Mouse (Mus musculus) hindbrain, embryonic 10.5 days (tissue): ENCODE results near the gene Anp32a. TPM values are rescaled to one million over a fixed set of nuclear protein-coding genes. Genes with fewer than 3 reads are reported as not detected.

Experiments
- DNase-seq: peaks from one replicate; pipeline ENCODE4 v3.0.0-alpha.2; 2017; ENCODE audit warnings: low spot score
- H3K27ac ChIP-seq: fragments of 300-500 bp; sonication (generic); 2 replicates; pipeline ENCODE4 v1.5.1; 2016; ENCODE audit warnings: mild to moderate bottlenecking, moderate library complexity
- H3K27me3 ChIP-seq: fragments of 300-500 bp; sonication (generic); 2 replicates; pipeline ENCODE4 v1.6.1; 2016; ENCODE audit warnings: mild to moderate bottlenecking; ENCODE audit not compliant: poor library complexity, insufficient read depth, severe bottlenecking
- H3K36me3 ChIP-seq: fragments of 300-500 bp; sonication (generic); 2 replicates; pipeline ENCODE4 v1.6.1; 2016; ENCODE audit warnings: mild to moderate bottlenecking, moderate library complexity
- H3K4me1 ChIP-seq: fragments of 300-500 bp; sonication (generic); replicated peaks from 2 replicates; pipeline ENCODE4 v1.6.1; 2016; ENCODE audit warnings: mild to moderate bottlenecking
- H3K4me3 ChIP-seq: fragments of 300-500 bp; sonication (generic); 2 replicates; pipeline ENCODE4 v1.5.1; 2016; ENCODE audit warnings: mild to moderate bottlenecking, moderate library complexity
- H3K9me3 ChIP-seq: fragments of 300-500 bp; sonication (generic); 2 replicates; pipeline ENCODE4 v1.6.1; 2016; ENCODE audit warnings: mild to moderate bottlenecking, moderate library complexity
- WGBS: fragments of 180-500 bp; shearing (Covaris S2); methylation state at CpG from one replicate; pipeline ENCODE4 v1.1.7; 2016; 5-methylcytosine and 5-hydroxymethylcytosine counted together
- polyA plus RNA-seq: library from polyadenylated mRNA; unstranded; fragments of >200 nt; fragmentation: Nextera tagmentation; extraction: Ambion mirVana; gene quantifications from 2 replicates; pipeline ENCODE4 v1.2.1, GENCODE M21; 2016

The Anp32a gene
- polyA plus RNA-seq, 1 experiment from 2014 or later: 211 TPM

DNA sequence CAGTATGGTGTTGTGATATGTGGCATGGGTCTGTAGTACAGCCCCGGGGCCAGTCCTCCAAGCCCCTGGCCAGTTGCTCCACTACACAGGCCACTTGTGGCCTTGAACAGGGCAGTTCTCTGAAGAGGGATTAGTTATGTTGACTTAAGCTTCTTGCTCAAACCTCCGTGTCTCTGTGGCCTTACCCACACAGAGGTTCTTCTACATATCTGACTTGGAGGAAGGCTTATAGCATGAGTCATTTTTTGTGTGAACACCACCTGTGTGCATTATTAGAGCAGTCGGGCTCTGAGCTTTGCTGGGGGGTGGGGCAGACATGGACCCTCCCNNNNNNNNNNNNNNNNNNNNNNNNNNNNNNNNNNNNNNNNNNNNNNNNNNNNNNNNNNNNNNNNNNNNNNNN lies 33.2 kb downstream of the Anp32a start:
- DNase-seq: no peak
- Histone ChIP-seq H3K27ac (no peak overlapping the region), H3K27me3 (no peaks in the 10 kb centered on the region), H3K9me3 (no peaks in the 10 kb centered on the region), H3K4me1 (peaks cover 43% of the 10 kb centered on the region), H3K36me3 (peaks cover 93% of the 10 kb centered on the region), H3K4me3 (no peak overlapping the region)
- WGBS: 82% methylated on average over 3 of the region's 3 CpGs

- no peaks in the 10 kb centered on the region for H3K9me3 ChIP-seq
- no peak overlapping the region for H3K27ac ChIP-seq
- H3K27me3 ChIP-seq: no peaks in the 10 kb centered on the region
- DNase-seq: no peak
- H3K4me3 ChIP-seq: no peak overlapping the region
- 97% methylated on average over 10 of the region's 10 CpGs for WGBS
- H3K36me3 ChIP-seq: peaks cover 80% of the 10 kb centered on the region
- peaks cover 22% of the 10 kb centered on the region for H3K4me1 ChIP-seq
Measured at GRCm38 (mm10) chr9:62377897-62378296, 36.8 kb downstream of the Anp32a start.

- H3K27me3 ChIP-seq: no peaks in the 10 kb centered on the region
- no peak overlapping the region for H3K27ac ChIP-seq
- H3K4me3 ChIP-seq: no peak overlapping the region
- H3K36me3 ChIP-seq: peaks cover 56% of the 10 kb centered on the region
- WGBS: 47% methylated on average over 5 of the region's 5 CpGs
- no peak for DNase-seq
- H3K4me1 ChIP-seq: peaks cover 13% of the 10 kb centered on the region; the same call in 1 of the 2 replicates
- H3K9me3 ChIP-seq: no peaks in the 10 kb centered on the region
Measured at GRCm38 (mm10) chr9:62380351-62380750, 39.3 kb downstream of the Anp32a start.

DNA sequence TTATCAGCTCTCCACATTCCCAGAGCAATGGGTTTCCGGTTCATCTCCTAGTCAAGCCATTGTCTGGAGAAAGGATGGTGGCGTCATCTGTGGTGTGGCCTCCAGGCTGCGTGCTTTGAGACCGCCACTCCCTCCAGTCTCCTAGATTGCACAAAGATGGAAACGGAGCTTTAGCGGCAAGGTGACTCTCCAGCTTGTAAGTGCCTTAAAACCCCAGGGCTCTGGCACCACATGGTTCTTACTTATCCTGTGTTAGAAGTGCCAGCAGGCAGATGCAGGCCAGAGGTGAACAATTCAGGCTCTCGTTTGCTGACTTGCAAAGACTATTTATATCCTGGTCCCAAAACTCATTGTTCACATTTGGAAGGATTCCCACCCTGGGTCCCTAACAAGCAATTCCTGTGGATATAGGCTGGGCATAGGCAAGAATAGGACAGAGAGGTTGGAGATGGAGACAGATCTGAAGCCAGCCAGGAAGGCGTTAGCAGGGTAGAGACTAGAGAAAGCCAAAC lies 40.4 kb downstream of the Anp32a start:
- 75% methylated on average over 8 of the region's 8 CpGs for WGBS
- Histone ChIP-seq H3K9me3 (no peaks in the 10 kb centered on the region), H3K27ac (no peak overlapping the region), H3K36me3 (peaks cover 45% of the 10 kb centered on the region), H3K4me3 (no peak overlapping the region), H3K27me3 (no peaks in the 10 kb centered on the region), H3K4me1 (peaks cover 19% of the 10 kb centered on the region; the same call in 1 of the 2 replicates)
- DNase-seq: no peak

GRCm38 (mm10) chr9:62382519-62383084 lies 41.5 kb downstream of the Anp32a start:
- H3K27me3 ChIP-seq: no peaks in the 10 kb centered on the region
- H3K4me3 ChIP-seq: no peak overlapping the region
- no peak for DNase-seq
- peaks cover 33% of the 10 kb centered on the region for H3K36me3 ChIP-seq
- H3K9me3 ChIP-seq: no peaks in the 10 kb centered on the region
- H3K4me1 ChIP-seq: peaks cover 19% of the 10 kb centered on the region; the same call in 1 of the 2 replicates
- H3K27ac ChIP-seq: no peak overlapping the region
- WGBS: 83% methylated on average over 10 of the region's 10 CpGs

DNA sequence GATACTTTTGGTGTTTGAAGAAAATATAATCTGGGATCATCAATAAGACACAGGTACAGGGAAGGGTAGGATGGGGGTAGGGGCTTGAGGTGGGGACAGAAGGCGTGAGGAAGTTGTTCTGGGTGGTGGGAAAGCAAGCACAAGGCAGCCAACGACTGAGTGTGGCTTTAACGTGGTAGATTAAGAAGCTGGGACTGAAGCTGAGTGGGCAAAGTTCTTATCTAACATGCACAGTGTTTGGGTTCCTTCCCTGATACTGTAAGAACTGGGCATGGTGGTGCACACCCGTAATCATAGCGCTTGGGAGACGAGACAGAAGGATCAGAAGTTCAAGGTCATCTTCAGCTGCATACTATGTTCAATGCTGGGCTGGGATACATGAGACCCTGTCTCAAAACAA lies 44.0 kb downstream of the Anp32a start:
- no peak overlapping the region for H3K4me3 ChIP-seq
- WGBS: 87% methylated on average over 6 of the region's 6 CpGs
- H3K27ac ChIP-seq: no peak overlapping the region
- peaks cover 11% of the 10 kb centered on the region for H3K36me3 ChIP-seq
- H3K9me3 ChIP-seq: no peaks in the 10 kb centered on the region
- peaks cover 16% of the 10 kb centered on the region; the same call in 1 of the 2 replicates for H3K4me1 ChIP-seq
- H3K27me3 ChIP-seq: no peaks in the 10 kb centered on the region
- no peak for DNase-seq

- H3K4me3 ChIP-seq: no peak overlapping the region
- H3K9me3 ChIP-seq: no peaks in the 10 kb centered on the region
- H3K27me3 ChIP-seq: no peaks in the 10 kb centered on the region
- no peak for DNase-seq
- peaks cover 3% of the 10 kb centered on the region for H3K36me3 ChIP-seq
- WGBS: 87% methylated on average over 4 of the region's 4 CpGs
- H3K27ac ChIP-seq: no peak overlapping the region
- H3K4me1 ChIP-seq: peaks cover 8% of the 10 kb centered on the region; the same call in 1 of the 2 replicates
Measured at GRCm38 (mm10) chr9:62385727-62386518, 44.8 kb downstream of the Anp32a start.

GRCm38 (mm10) chr9:62389735-62390134 lies 48.6 kb downstream of the Anp32a start:
- no peak overlapping the region for H3K27ac ChIP-seq
- no peaks in the 10 kb centered on the region for H3K27me3 ChIP-seq
- no peak for DNase-seq
- H3K36me3 ChIP-seq: no peaks in the 10 kb centered on the region
- 77% methylated on average over 9 of the region's 9 CpGs for WGBS
- no peaks in the 10 kb centered on the region for H3K9me3 ChIP-seq
- H3K4me1 ChIP-seq: peaks cover 6% of the 10 kb centered on the region; the same call in 1 of the 2 replicates
- H3K4me3 ChIP-seq: no peak overlapping the region

DNA sequence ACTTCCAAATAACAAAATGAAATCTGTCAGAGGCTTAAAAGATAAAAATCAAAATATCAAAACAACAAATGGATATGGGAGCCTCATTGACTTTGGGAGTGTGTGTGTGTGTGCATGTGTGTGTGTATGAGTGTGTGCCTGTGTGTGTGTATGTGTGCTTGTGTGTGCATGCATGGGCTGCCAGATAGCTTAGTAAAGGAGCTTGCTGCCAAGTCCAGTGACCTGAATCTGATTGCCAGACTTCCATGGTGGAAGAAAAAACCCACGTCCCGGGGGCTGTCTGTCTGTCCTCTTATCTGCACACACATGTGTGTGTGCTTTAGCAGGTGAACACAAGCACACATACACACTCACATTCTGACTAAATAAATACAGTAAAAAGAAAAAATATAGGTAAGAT lies 52.4 kb downstream of the Anp32a start:
- H3K27me3 ChIP-seq: no peaks in the 10 kb centered on the region
- 78% methylated on average over 2 of the region's 2 CpGs for WGBS

DNA sequence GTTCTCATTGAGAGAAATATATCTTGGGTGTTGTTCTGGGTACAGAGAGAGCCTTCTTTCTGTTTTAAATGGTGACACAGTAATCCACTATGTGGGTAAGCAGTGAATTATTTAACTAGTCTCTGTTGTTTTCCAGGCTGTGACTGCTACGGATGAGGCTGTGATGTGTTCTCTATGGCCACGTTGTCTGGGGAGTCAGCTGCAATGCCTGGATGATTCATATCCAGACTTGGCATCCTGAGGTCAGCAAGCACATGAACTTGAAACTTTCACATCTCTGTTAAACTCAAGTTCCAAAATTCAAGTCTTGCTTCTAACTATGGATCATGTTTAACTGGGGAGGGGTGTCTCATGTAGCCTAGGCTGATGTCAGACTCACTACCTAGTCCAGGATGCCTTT lies 53.1 kb downstream of the Anp32a start:
- Histone ChIP-seq H3K9me3 (no peaks in the 10 kb centered on the region), H3K27ac (no peak overlapping the region)
- 84% methylated on average over 2 of the region's 2 CpGs for WGBS

More for the DNA sequence above, 52.4 kb downstream of the Anp32a start:
- H3K9me3 ChIP-seq: no peaks in the 10 kb centered on the region
- H3K27ac ChIP-seq: no peak overlapping the region
- no peak overlapping the region for H3K4me3 ChIP-seq
- DNase-seq: no peak
- no peaks in the 10 kb centered on the region for H3K36me3 ChIP-seq
- H3K4me1 ChIP-seq: no peaks in the 10 kb centered on the region

DNA sequence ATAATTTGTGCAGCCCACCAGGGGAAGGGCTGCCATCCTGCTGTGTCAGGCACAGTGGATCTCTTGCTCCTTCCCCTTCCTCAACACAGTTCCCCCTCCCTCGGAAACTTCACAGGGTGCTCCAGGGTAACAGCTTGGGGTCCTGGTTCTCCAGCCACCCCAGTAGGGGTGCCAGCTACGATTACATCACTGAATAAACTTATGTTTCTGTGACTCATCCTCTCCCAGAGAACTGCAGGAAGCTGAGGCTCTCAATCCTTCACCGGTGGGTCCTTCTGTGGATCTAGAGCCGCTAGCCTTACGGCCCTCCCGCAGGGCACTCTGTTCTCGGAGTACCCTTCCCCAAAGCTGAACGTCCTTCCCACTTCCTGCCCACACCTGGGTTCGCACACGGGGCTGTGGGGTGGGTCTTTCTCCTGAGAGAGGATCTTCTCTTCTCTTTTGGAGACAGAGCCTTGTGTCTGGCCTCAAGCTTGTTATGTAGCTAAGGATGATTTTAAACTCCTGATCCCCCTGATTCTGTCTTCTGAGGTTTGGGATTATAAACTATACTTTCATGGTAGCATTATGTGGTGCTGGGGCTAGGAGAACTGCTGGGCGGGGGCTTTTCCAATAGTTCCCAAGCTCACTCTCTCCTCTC lies 59.6 kb downstream of the Anp32a start:
- WGBS: 69% methylated on average over 11 of the region's 11 CpGs
- Histone ChIP-seq H3K4me3 (no peak overlapping the region), H3K36me3 (no peaks in the 10 kb centered on the region), H3K27me3 (no peaks in the 10 kb centered on the region), H3K4me1 (peaks cover 13% of the 10 kb centered on the region), H3K27ac (no peak overlapping the region), H3K9me3 (no peaks in the 10 kb centered on the region)
- no peak for DNase-seq

More for the DNA sequence above, 53.1 kb downstream of the Anp32a start:
- Histone ChIP-seq H3K4me3 (no peak overlapping the region), H3K36me3 (no peaks in the 10 kb centered on the region), H3K27me3 (no peaks in the 10 kb centered on the region), H3K4me1 (no peaks in the 10 kb centered on the region)
- DNase-seq: no peak

DNA sequence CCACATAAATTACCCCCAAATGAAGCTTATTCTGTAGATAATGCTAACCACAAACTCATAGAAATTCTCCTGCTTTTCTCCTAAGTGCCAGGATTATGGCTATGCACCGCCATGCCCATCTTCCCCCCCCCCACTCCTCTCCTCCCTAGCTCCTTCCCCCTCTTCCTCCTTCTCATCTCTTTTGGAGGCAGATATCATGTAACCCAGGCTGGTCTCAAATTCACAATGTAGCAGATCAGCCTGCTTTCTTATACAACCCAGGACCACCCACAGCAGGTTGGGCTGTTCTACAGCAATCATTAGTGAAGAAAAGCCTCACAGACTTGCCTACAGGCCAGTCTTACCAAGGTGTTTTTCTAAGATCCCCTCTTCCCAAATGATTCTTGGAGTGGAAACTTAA lies 60.5 kb downstream of the Anp32a start:
- H3K27ac ChIP-seq: no peak overlapping the region
- no peaks in the 10 kb centered on the region for H3K36me3 ChIP-seq
- 83% methylated on average over 1 of the region's 1 CpGs for WGBS
- H3K4me3 ChIP-seq: no peak overlapping the region
- no peak for DNase-seq
- no peaks in the 10 kb centered on the region for H3K27me3 ChIP-seq
- no peaks in the 10 kb centered on the region for H3K9me3 ChIP-seq
- H3K4me1 ChIP-seq: peaks cover 13% of the 10 kb centered on the region
